Mouse (Mus musculus): ENCODE data around the gene AI661453.
"Not testable (repeated sequence)": the region's sequence is repeated elsewhere in the genome, so short reads cannot be mapped to it uniquely, and the experiment has no call there.

Gene AI661453

DNA sequence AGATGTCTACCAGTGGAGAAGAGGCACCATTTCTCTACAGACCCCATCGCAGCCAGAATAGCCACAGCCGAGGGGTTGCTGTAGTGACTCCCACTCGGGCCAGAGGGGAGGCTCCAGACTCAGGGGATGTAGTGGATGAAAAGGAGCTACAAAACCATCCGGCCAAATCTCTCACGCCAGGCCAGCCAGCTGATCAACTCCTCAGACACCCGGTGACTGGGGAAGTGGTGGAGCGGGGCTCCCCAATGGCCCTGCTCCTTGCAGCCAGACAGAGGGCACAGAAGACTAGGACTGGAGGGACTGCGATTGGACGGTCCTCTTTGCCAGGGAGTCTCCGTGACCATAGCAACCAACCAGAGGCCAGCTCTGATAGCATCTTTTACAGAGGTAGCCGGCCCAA is 31.2 kb downstream of the AI661453 start:
- DNase-seq (ENCODE audit: low spot score): no peak

DNA sequence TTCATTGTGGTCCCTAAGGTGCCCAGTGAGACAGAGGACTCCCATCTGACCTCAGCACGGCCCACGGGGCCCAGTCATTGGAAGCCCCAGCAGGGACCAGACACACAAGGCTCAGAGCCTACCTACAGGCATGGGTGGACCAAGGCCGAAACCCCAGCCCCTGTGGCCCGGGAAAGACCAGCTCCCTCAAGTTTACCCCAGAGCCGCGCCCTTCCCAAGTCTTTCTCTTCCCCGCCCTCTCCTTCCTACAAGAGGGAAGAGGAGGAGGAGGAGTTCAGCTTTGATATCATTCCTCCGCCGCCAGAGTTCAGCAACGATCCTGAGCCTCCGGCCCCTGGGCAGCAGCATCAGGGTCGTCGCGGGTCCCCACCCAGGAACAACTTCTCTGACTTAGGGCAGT is 31.6 kb downstream of the AI661453 start:
- DNase-seq (ENCODE audit: low spot score): no peak

DNA sequence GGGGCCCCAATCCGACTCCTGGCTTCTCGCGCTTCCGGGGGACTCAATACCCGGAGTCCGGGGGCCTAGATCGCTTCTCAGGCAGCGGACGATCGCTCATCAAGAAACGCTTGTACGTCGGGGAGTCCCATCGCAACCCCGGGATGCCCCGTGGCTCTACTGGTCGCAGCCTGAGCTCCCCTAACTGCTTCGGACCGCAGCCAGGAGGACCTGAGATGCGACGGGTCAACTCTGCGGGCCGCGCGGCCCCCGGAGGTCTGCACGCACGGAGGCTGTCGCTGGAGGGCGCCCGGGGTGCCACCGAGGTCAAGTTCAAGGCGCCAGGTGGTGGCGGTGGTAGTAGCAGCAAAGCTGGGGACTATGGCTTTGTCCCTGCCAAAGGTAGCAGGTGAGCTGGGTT is 32.1 kb downstream of the AI661453 start:
- no peak for DNase-seq (ENCODE audit: low spot score)

DNA sequence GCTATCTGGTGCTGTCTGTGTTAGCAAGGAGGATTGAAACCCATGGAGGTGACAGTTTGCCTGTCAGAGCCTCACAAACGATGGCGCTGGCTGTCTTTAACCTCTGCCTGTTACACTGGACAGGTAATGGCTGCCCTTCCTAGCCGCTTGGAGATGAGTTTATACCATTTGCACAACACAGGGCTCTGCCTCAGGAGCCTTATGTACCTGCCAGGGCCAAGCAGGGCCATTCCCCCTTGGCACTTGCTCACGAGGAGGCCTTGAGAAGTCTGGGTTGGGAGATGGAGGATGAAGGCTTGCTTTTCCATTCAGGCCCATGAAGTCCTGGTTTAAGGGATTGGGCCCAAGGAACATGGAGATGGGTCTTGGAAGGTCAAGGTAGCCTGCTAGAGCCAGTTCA is 33.2 kb downstream of the AI661453 start:
- DNase-seq (ENCODE audit: low spot score): no peak

DNA sequence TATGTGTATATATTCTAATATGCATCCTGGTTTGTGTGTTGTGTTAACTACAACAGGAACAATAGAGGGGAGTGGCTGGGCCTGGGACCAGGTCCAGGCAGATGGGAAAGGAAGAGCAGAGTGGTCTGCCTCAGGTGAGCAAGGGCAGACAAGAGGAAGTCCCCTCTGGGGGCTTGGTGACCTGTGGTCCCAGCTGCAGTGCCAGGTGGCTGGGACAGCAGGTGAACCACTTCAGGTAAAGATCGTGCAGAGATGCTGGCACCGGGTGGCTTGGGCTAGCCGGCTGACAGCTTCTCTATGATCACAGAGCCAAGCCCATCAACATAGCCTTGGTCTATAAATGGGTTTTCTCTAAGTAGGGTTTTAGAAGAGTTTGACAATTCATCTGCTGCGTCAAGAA is 33.7 kb downstream of the AI661453 start:
- no peak for DNase-seq (ENCODE audit: low spot score)

DNA sequence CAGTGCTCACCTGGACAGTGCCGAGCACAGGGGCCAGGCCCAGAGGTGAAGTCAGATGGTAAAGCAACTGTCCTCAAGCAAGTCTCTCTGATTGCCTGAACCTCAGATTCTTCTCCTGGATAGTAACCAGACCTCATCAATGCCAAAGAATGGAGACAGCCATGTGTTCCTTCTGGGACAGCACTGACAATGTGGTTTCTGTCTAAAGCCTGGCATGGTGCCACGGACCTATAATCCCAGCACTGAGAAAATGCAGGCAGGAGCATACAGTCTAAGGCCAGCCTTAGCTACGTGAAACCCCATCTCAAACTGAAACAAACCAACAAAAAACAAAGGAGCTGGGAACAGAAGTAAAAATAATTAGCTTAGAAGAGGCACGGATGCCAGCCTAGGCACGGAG is 34.3 kb downstream of the AI661453 start:
- DNase-seq (ENCODE audit: low spot score): no peak

DNA sequence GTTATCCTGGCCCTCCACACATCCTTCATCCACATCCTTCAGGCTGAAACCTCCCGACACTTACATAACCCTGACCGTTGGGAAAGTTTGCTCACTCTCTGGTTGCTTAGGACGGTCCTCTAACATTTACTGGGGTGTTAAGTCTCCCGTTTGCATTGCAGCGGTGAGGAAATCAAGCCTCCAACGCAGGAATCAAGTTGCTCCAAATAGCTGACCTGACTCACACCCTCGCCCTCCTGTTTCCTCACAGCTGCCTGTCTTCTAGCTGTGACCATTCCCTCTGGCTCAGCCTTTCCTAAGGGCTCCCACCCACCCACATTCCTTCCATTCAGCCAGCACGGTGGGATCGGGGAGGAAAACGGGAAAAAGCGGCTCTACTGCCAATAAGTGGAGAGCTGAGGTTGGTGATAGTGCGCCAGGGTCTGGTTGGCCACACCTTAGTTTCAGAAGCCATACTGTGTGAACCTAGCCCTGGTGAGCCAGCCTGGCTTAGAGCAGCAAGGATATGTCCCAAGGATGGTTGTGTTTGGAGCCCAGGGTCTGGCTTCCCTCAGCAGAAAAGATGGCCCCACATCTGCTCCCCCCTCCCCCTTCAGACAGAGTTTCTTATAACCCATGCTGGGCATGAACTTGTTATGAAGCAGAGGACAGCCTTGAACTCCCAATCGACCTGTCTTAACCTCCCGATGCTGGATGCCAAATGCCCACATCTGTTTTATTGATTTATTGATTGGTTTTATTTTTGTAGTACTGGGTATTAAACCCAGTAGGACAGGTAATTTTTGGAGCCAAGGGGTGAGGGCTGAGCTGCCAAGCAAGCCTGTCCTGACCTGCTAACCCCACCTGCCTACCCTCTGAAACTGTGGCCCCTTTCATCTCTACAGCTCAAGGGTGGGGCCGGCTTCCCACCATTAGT is 36.3 kb downstream of the AI661453 start:
- DNase-seq (ENCODE audit: low spot score): peak; percentile 32

DNA sequence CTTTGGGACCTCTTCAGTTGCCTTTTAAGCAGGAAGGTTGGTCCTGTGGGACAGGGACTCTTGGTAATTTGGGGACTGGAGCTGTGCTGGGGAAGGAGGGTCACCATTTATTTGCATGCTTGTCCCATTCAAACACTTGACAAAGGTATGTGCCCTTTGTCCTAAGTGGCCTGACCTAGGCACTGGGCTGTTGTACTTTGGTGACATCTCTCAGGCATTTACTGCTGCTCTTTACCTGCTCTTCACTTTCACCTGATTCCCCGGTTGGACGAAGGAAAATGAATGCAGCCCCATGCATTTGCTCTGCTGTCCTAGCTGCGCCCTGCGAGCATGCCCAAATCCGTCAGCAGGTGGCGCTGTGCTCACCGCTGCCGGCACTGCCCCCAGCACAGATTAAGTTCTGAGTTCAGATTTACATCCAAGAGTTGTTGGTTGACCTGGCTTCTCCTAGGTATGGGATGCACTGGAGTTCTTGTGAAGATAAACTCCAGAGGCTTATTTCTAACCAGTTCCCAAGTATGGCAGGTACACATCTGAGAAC is 37.1 kb downstream of the AI661453 start:
- DNase-seq (ENCODE audit: low spot score): peak; percentile 64

DNA sequence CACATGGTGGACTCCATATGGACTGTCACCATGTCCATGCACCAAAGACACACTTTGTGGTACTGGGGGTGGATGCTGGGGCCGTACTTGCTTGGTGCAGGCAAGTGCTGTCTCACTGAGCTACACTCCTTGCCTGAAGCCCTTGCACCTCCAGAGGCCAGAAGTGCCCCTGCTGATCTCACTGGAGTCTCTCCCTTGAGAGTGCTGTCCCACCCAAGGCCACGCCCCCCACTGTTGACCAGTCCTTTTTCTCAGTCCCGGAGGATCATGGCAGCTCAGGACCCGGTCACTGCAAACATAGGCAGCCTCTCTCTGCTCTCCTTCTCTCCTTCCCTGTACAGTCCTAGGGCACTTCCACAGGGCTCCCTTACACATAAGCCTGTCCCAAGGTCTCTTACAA is 37.8 kb downstream of the AI661453 start:
- DNase-seq (ENCODE audit: low spot score): no peak

DNA sequence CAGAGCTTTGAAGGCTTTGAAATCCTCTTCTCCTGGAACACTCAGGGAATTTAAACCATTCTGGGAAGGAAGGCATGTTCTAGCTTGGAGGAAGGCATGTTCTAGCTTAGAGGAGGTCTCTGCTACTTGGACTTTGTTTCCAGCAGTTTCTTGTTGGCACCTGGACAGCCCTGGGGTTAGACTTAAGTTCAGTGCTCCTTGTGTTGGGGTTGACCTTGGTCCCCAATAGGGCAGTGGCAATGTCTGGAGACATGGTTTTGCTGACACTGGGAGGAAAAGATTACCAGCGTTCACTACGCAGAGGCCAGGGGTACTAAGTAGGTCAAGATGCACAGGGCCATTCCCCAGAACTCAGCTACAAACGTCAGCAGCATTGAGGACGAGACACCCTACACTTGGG is 38.8 kb downstream of the AI661453 start:
- DNase-seq (ENCODE audit: low spot score): no peak

DNA sequence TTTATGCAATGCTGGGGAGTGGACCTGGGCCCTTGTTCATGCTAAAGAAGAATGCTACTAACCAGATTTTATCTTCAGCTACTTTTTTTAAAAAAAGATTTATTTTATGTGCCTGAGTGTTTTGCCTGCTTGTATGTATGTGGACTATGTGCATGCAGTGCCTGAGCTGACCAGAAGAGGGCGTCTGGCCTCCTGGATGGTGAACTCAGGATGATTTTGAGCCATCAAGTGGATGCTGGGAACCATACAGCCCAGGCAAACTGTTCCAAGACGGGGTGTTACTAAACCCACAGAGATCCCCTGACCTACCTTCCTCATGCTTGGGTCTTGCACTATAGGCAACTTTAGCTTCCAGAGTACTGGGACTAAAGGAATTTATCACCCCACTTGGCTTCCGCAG is 39.3 kb downstream of the AI661453 start:
- no peak for DNase-seq (ENCODE audit: low spot score)

DNA sequence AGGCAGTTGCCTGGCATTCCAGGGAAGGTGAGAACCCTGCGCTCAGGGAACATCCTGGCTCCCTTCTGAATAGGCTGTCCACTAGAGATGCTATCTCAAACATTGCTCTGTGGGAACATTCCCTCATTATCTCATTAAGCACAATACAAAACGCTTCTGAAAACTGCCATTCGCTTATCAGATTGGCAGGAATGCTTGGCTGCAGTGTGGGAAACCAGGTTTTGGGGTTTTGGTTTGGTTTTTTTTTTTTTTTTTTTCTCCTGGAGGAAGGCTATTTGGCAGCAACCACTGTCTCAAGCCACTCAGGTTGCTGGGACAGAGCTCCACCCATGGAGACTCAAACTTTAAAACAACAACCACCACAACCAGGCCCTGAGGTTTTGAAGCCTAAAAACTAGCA is 43.5 kb downstream of the AI661453 start:
- no peak for DNase-seq (ENCODE audit: low spot score)

DNA sequence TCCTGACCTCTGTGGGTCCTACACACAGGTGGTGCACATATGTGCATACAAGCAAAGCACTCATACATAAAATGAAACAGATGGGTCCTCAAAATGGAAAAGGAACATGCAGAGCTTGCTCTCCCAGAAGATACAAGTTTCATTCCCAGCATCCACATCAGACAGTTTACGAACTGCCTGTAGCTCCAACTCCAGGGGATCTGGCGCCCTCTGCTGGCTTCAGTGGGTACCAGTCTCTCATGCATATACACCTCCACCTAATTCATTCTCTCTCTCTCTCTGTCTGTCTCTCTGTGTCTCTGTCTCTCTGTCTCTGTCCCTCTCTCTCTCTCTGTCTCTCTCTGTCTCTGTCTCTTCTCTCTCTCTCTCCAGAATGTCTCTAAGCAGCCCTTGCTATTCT is 46.0 kb downstream of the AI661453 start:
- DNase-seq (ENCODE audit: low spot score): peak; percentile 87

DNA sequence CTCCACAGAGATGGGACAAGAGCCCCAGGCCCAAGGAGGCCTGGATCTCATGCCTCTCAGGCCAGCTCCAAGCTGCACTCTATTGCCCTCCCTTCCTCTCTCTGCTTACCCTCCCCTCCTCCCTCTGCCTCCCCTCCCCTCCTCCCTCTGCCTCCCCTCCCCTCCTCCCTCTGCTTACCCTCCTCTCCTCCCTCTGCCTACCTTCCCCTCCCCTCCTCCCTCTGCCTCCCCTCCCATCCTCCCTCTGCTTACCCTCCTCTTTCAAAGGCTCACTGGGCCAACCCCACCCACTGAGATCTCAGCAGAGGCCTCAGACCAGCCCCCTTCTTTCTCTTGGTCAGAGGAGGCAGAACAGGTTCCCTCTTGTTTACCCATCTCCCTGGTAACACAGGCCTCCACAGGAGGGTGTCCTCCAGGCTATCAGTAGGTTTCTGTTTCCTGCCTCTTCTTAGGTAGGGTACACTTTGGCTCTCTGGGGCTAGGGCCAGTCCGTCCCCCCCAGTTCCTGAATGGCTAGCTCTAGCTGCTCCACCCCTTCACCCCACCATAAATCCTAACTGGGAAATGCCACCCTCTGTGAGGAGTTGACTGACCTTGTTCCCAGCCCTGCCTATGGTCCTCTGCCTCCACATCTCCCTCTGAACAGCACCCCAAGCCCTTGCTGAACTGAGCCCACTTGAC is 48.0 kb downstream of the AI661453 start:
- DNase-seq (ENCODE audit: low spot score): peak; percentile 75

DNA sequence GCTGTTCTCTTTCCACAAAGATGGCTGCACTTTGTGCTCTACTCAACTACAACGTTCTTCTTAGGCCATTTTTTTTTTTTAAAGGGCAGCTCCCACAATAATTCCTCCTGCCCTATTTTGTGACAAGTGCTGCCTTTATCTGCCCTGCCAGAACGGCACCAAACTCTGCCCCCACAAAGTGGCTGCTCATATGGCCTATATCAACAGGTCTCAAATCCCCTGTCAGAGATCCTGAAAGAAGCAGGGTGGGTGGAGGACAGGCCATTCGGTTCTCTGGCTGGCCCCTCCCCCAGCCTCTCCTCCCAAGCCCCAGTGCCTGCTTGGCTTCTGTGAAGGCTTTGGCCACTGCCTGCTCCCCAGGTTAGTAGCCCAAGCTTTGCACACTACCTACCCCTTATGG is 48.6 kb downstream of the AI661453 start:
- DNase-seq (ENCODE audit: low spot score): no peak

DNA sequence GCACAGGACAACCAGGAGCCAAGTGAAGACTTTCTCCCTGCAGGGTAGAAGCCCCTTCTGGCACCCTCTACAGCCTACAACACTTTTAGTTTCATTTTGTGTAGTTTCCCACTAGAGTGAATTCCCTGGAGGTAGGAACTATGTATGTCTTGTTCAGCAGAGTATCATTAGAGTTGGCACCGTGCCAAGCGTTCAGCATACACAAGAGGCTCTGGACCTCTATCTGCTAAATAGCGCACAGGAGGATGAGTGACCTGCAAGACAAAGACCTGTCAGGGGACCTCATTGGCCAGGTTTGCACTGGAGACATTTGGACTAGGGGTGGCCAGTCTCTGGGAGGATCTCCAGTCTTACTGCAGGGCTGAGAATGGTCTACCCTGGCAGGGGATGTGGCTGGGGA is 49.4 kb downstream of the AI661453 start:
- DNase-seq (ENCODE audit: low spot score): no peak

DNA sequence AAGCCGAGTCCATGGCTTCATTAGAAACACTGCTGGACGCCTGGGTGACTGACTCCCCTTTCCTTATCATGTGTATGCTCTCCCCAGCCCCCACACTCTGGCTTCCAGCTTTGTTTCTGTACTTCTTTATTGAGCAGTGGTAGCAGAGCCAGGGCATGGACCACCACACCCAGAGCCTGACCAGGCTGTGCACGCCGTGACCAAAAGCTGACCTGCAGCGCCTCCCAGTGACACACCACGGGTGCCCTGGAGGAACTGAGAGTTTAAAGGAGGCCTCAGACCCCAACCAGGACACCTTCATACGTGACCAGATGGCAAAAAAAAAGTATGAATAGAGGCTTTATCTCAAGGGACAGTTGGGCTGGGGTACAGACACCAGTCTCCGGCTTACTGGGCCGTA is 54.4 kb downstream of the AI661453 start:
- DNase-seq (ENCODE audit: low spot score): no peak

DNA sequence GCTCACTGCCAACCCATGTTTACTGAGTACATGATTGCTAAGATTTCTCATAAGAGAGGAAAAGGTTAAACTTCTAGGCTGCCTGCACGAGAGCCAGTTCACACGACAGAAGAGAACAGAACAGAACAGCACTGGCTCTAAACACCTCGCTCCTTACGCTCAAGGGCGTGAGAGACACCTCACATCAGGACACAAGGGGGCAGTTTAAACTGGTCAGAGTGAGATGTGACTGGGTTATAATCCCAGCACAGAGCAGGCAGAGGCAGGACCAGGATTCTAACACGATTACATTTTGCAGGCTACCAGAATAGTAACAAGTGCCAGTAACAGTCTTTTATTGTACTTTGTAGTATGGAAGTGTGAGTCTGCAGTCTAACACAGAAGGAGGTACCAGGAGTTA is 56.3 kb downstream of the AI661453 start:
- DNase-seq (ENCODE audit: low spot score): no peak

DNA sequence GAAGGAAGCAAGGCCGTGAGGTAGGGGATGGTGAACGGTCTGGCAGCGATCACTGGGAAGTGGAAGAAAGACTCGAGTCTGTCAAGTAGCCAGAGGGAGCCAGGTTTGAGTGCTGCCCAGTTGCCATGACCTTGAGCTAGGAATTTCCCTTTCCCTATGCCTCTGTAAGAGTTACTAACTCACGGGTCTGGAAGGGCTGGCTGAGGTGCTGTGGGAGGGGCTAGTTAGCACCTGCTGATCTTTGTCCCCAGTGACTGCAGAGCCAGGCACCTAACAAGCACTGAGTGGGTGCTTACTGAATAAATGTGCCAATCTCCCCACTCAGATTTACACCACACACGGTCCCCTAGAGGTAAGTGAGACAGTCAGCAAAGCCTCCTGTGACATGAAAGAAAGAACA is 57.2 kb downstream of the AI661453 start:
- no peak for DNase-seq (ENCODE audit: low spot score)

DNA sequence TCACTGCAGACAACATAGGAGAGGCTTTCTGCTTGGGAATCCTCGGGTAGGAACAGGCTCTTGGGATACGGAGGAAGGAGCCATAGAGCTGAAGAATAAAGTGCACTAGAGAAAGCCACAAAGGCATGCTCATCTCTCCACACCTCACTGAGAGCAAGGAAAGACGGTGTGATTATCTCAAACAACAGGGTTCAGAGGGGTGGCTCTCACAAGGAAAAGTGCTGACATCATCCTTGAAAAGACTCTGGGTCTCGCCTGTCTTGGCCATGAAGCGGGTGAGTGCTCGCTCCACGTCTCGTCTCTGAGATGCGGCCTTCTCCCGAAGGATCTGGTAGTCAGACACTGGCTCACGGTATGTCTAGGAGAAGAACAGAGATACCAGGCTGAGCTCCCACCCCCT is 57.7 kb downstream of the AI661453 start:
- DNase-seq (ENCODE audit: low spot score): no peak

DNA sequence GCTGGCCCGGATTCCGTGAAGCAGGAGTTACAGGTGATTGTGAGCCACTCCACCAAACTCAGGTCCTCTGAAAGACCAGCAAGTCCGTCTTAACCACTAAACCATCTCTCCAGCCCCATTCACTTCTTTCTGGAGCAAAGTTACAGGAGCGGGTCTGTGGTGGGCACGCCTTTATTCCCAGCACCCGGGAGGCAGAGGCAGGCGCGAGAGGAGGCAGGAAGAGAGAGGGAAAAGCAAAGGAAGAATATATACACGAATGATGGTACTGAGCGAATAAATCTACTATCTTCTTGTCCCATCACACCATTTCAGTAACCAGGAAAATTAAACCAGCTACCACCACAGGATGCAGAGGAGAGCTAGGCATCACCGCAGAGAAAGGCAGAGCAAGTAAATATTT is 65.1 kb downstream of the AI661453 start:
- DNase-seq (ENCODE audit: low spot score): no peak

DNA sequence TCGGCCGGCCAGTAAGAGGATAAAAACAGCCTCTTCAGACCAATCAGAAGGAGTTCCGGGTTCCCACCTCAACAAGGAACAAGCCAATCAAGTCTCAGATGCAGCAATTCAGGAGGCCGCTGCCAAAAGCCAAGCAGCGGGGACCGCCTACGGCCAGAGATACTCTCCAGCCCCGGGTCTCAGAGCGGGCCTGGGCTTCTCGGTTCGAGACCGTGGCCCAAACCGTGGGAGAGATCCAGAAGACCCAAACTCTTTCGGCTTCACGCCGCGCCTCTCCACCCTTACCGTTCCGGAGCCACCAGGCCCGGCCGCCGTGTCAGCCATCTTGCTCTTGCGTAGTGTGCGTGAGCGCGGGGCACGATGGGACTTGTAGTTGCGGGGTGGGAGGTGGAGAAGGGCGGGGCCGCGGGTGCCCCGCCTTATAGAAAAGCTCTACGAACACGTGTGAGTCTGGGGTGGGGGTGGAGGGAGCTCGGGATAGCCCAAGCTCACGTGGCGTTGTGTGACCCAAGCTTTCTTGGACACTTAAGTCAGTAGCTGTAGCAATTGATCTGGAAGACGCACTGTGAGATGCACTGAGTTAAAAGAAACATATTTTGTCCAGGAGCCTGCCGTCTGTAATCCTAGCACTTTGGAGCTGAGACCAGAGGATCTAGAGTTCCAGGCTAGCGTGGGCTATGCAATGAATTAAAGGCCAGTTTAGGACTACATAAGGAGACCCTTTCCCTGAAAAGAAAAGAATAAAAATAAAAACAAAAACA is 65.7 kb downstream of the AI661453 start, which contains the start of gene Taf8:
Taf8 (minus strand) TSS at position 347 of the 761 bp plus-strand sequence.
- peak; percentile 93 for DNase-seq (ENCODE audit: low spot score)

DNA sequence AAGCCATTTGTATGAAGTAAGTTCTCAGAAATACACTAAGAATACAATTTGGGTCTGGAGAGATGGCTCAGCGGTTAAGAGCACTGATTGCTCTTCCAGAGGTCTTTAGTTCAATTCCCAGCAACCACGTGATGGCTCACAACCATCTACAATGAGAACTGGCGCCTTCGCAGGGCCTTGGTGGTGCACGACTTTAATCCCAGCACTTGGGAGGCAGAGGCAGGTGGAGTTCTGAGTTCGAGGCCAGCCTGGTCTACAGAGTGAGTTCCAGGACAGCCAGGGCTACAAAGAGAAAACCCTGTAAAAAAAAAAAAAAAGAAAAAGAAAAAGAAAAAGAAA is 66.3 kb downstream of the AI661453 start:
- DNase-seq (ENCODE audit: low spot score): not testable (repeated sequence)

Measured in urinary bladder, postnatal 14 days (tissue).